Mouse (Mus musculus): ENCODE data around the gene St3gal5. TPM values are rescaled to one million over a fixed set of nuclear protein-coding genes. Genes with fewer than 3 reads are reported as not detected.

St3gal5 gene
- polyA plus RNA-seq, 1 experiment from 2014 or later = 49.3 TPM

- H3K27ac ChIP-seq = no peak overlapping the region
- no peak for ATAC-seq (ENCODE audit: low FRiP score, low read depth)
- no peak overlapping the region for H3K9ac ChIP-seq
- H3K4me2 ChIP-seq (replicated peaks) = no peak overlapping the region
- no peaks in the 10 kb centered on the region for H3K9me3 ChIP-seq
- no peaks in the 10 kb centered on the region for H3K36me3 ChIP-seq
- no peak overlapping the region for H3K4me3 ChIP-seq
- no peaks in the 10 kb centered on the region for H3K4me1 ChIP-seq
- 91% methylated on average over 3 of the region's 3 CpGs for WGBS
- no peaks in the 10 kb centered on the region for H3K27me3 ChIP-seq (replicated peaks)
Observed at GRCm38 (mm10) chr6:72179006-72179405, 81.6 kb downstream of the St3gal5 start.

GRCm38 (mm10) chr6:72179562-72180502 is 82.4 kb downstream of the St3gal5 start:
- no peak overlapping the region for H3K4me2 ChIP-seq (replicated peaks)
- H3K9ac ChIP-seq = no peak overlapping the region
- 0 out of 2 replicates have a peak, but pooled peaks cover 7% of the 10 kb centered on the region for H3K27me3 ChIP-seq (replicated peaks)
- H3K27ac ChIP-seq = no peak overlapping the region
- WGBS = 88% methylated on average over 12 of the region's 12 CpGs
- no peak for ATAC-seq (ENCODE audit: low FRiP score, low read depth)
- no peaks in the 10 kb centered on the region for H3K4me1 ChIP-seq
- H3K36me3 ChIP-seq = no peaks in the 10 kb centered on the region
- no peak overlapping the region for H3K4me3 ChIP-seq
- H3K9me3 ChIP-seq = no peaks in the 10 kb centered on the region

GRCm38 (mm10) chr6:72184576-72184975 is 87.2 kb downstream of the St3gal5 start:
- ATAC-seq (ENCODE audit: low FRiP score, low read depth) = no peak
- H3K9ac ChIP-seq = no peak overlapping the region
- no peaks in the 10 kb centered on the region for H3K9me3 ChIP-seq
- H3K4me1 ChIP-seq = peaks cover 11% of the 10 kb centered on the region
- WGBS = 87% methylated on average over 5 of the region's 5 CpGs
- no peak overlapping the region for H3K4me2 ChIP-seq (replicated peaks)
- H3K36me3 ChIP-seq = no peaks in the 10 kb centered on the region
- H3K4me3 ChIP-seq = no peak overlapping the region
- H3K27ac ChIP-seq = no peak overlapping the region
- peaks cover 39% of the 10 kb centered on the region for H3K27me3 ChIP-seq (replicated peaks)

- H3K4me2 ChIP-seq (replicated peaks) = no peak overlapping the region
- H3K9me3 ChIP-seq = no peaks in the 10 kb centered on the region
- no peaks in the 10 kb centered on the region for H3K36me3 ChIP-seq
- peaks cover 12% of the 10 kb centered on the region for H3K4me1 ChIP-seq
- no peak overlapping the region for H3K27ac ChIP-seq
- no peak overlapping the region for H3K9ac ChIP-seq
- H3K27me3 ChIP-seq (replicated peaks) = peaks cover 51% of the 10 kb centered on the region
- ATAC-seq (ENCODE audit: low FRiP score, low read depth) = peak; percentile 39
- 4% methylated on average over 6 of the region's 6 CpGs for WGBS
- no peak overlapping the region for H3K4me3 ChIP-seq
Observed at GRCm38 (mm10) chr6:72185893-72186490, 88.6 kb downstream of the St3gal5 start.

GRCm38 (mm10) chr6:72186809-72187208 is 89.4 kb downstream of the St3gal5 start:
- 80% methylated on average over 6 of the region's 6 CpGs for WGBS
- H3K27me3 ChIP-seq (replicated peaks) = peaks cover 52% of the 10 kb centered on the region

GRCm38 (mm10) chr6:72189061-72189863 is 91.9 kb downstream of the St3gal5 start:
- peak overlapping the region; percentile 44 for H3K9ac ChIP-seq
- 4% methylated on average over 29 of the region's 29 CpGs for WGBS
- peak overlapping the region; percentile 24 for H3K4me3 ChIP-seq
- peaks cover 54% of the 10 kb centered on the region for H3K27me3 ChIP-seq (replicated peaks)
- H3K4me2 ChIP-seq (replicated peaks) = peak overlapping the region; percentile 64
- ATAC-seq (ENCODE audit: low FRiP score, low read depth) = peak; percentile 30
- no peaks in the 10 kb centered on the region for H3K9me3 ChIP-seq
- H3K4me1 ChIP-seq = peaks cover 12% of the 10 kb centered on the region
- H3K36me3 ChIP-seq = no peaks in the 10 kb centered on the region
- no peak overlapping the region for H3K27ac ChIP-seq

More at GRCm38 (mm10) chr6:72186809-72187208, 89.4 kb downstream of the St3gal5 start:
- peaks cover 12% of the 10 kb centered on the region for H3K4me1 ChIP-seq
- no peak for ATAC-seq (ENCODE audit: low FRiP score, low read depth)
- no peak overlapping the region for H3K9ac ChIP-seq
- H3K4me2 ChIP-seq (replicated peaks) = no peak overlapping the region
- no peak overlapping the region for H3K27ac ChIP-seq
- no peaks in the 10 kb centered on the region for H3K9me3 ChIP-seq
- no peak overlapping the region for H3K4me3 ChIP-seq
- H3K36me3 ChIP-seq = no peaks in the 10 kb centered on the region

GRCm38 (mm10) chr6:72190120-72190519 is 92.7 kb downstream of the St3gal5 start:
- H3K36me3 ChIP-seq = no peaks in the 10 kb centered on the region
- no peak overlapping the region for H3K4me2 ChIP-seq (replicated peaks)
- no peak overlapping the region for H3K4me3 ChIP-seq
- peaks cover 12% of the 10 kb centered on the region for H3K4me1 ChIP-seq
- H3K9me3 ChIP-seq = no peaks in the 10 kb centered on the region
- H3K9ac ChIP-seq = no peak overlapping the region
- H3K27me3 ChIP-seq (replicated peaks) = peaks cover 49% of the 10 kb centered on the region
- no peak for ATAC-seq (ENCODE audit: low FRiP score, low read depth)
- H3K27ac ChIP-seq = no peak overlapping the region
- 37% methylated on average over 6 of the region's 6 CpGs for WGBS

- Histone ChIP-seq H3K36me3 (no peaks in the 10 kb centered on the region), H3K9me3 (no peaks in the 10 kb centered on the region), H3K27me3 (replicated peaks) (peaks cover 49% of the 10 kb centered on the region), H3K4me1 (peaks cover 12% of the 10 kb centered on the region), H3K4me3 (no peak overlapping the region), H3K9ac (no peak overlapping the region), H3K4me2 (replicated peaks) (no peak overlapping the region), H3K27ac (no peak overlapping the region)
- 70% methylated on average over 5 of the region's 5 CpGs for WGBS
- no peak for ATAC-seq (ENCODE audit: low FRiP score, low read depth)
Observed at GRCm38 (mm10) chr6:72190577-72190976, 93.2 kb downstream of the St3gal5 start.

- H3K4me2 ChIP-seq (replicated peaks) = no peak overlapping the region
- H3K36me3 ChIP-seq = no peaks in the 10 kb centered on the region
- peaks cover 11% of the 10 kb centered on the region; the same call in 1 of the 2 replicates for H3K4me1 ChIP-seq
- no peak overlapping the region for H3K9ac ChIP-seq
- WGBS = 83% methylated on average over 3 of the region's 3 CpGs
- H3K27me3 ChIP-seq (replicated peaks) = peaks cover 4% of the 10 kb centered on the region; the same call in 1 of the 2 replicates
- ATAC-seq (ENCODE audit: low FRiP score, low read depth) = no peak
- H3K27ac ChIP-seq = no peak overlapping the region
- no peak overlapping the region for H3K4me3 ChIP-seq
- no peaks in the 10 kb centered on the region for H3K9me3 ChIP-seq
Observed at GRCm38 (mm10) chr6:72196660-72197059, 99.3 kb downstream of the St3gal5 start.

- H3K4me2 ChIP-seq (replicated peaks) = no peak overlapping the region
- peaks cover 11% of the 10 kb centered on the region; the same call in 1 of the 2 replicates for H3K4me1 ChIP-seq
- H3K9ac ChIP-seq = no peak overlapping the region
Observed at GRCm38 (mm10) chr6:72197515-72197914, 100.1 kb downstream of the St3gal5 start.

GRCm38 (mm10) chr6:72200595-72201256 is 103.3 kb downstream of the St3gal5 start:
- peaks cover 4% of the 10 kb centered on the region; the same call in 1 of the 2 replicates for H3K36me3 ChIP-seq
- WGBS = 50% methylated on average over 11 of the region's 11 CpGs
- H3K9me3 ChIP-seq = no peaks in the 10 kb centered on the region
- no peaks in the 10 kb centered on the region; the same call in 1 of the 2 replicates for H3K27me3 ChIP-seq (replicated peaks)
- no peak overlapping the region for H3K9ac ChIP-seq
- H3K4me1 ChIP-seq = peaks cover 11% of the 10 kb centered on the region; the same call in 1 of the 2 replicates
- no peak overlapping the region for H3K27ac ChIP-seq
- H3K4me3 ChIP-seq = no peak overlapping the region
- no peak overlapping the region for H3K4me2 ChIP-seq (replicated peaks)
- peak; percentile 42; the same call in 1 of the 2 replicates for ATAC-seq (ENCODE audit: low FRiP score, low read depth)

More at GRCm38 (mm10) chr6:72197515-72197914, 100.1 kb downstream of the St3gal5 start:
- H3K27me3 ChIP-seq (replicated peaks) = no peaks in the 10 kb centered on the region; the same call in 1 of the 2 replicates
- H3K9me3 ChIP-seq = no peaks in the 10 kb centered on the region
- no peaks in the 10 kb centered on the region for H3K36me3 ChIP-seq
- ATAC-seq (ENCODE audit: low FRiP score, low read depth) = no peak
- no peak overlapping the region for H3K27ac ChIP-seq
- H3K4me3 ChIP-seq = no peak overlapping the region
